Mouse (Mus musculus): ENCODE results near the gene Gm4756. TPM values are rescaled to one million over a fixed set of nuclear protein-coding genes. Genes with fewer than 3 reads are reported as not detected.
"Not testable (repeated sequence)": the region's sequence is repeated elsewhere in the genome, so short reads cannot be mapped to it uniquely, and the experiment has no call there.

Gene Gm4756
- polyA plus RNA-seq, 1 experiment: not detected

- Histone ChIP-seq H3K4me3 (ENCODE audit: insufficient read depth, low read depth, low read length) (no peak overlapping the region), H3K27ac (replicated peaks; ENCODE audit: low read depth, low read length) (no peak overlapping the region), H3K4me1 (ENCODE audit: control insufficient read depth, insufficient read depth, insufficient read length, low read length) (peaks cover 8% of the 10 kb centered on the region; the same call in 1 of the 2 replicates)
Measured at GRCm38 (mm10) chr12:72670921-72671320, 21.5 kb upstream of the Gm4756 start.

GRCm38 (mm10) chr12:72667868-72668469 is 18.5 kb upstream of the Gm4756 start:
- H3K4me1 ChIP-seq (ENCODE audit: control insufficient read depth, insufficient read depth, insufficient read length, low read length): peaks cover 12% of the 10 kb centered on the region
- H3K4me3 ChIP-seq (ENCODE audit: insufficient read depth, low read depth, low read length): no peak overlapping the region
- H3K27ac ChIP-seq (replicated peaks; ENCODE audit: low read depth, low read length): no peak overlapping the region

GRCm38 (mm10) chr12:72666015-72666414 is 16.6 kb upstream of the Gm4756 start:
- Histone ChIP-seq H3K4me3 (ENCODE audit: insufficient read depth, low read depth, low read length) (no peak overlapping the region), H3K4me1 (ENCODE audit: control insufficient read depth, insufficient read depth, insufficient read length, low read length) (peaks cover 12% of the 10 kb centered on the region), H3K27ac (replicated peaks; ENCODE audit: low read depth, low read length) (peak overlapping the region; percentile 11; the same call in 1 of the 2 replicates)

- H3K4me1 ChIP-seq (ENCODE audit: control insufficient read depth, insufficient read depth, insufficient read length, low read length): peaks cover 12% of the 10 kb centered on the region
- peak within 1 kb of the TSS; percentile 86 for H3K27ac ChIP-seq (replicated peaks; ENCODE audit: low read depth, low read length)
- H3K4me3 ChIP-seq (ENCODE audit: insufficient read depth, low read depth, low read length): peak within 1 kb of the TSS; percentile 78
Measured at GRCm38 (mm10) chr12:72664735-72665337, 15.4 kb upstream of the Gm4756 start, which contains the start of gene Dhrs7. Gene Dhrs7 (minus strand): TSS chr12:72664909.

GRCm38 (mm10) chr12:72664020-72664734 is 14.7 kb upstream of the Gm4756 start:
- Histone ChIP-seq H3K4me1 (ENCODE audit: control insufficient read depth, insufficient read depth, insufficient read length, low read length) (peaks cover 12% of the 10 kb centered on the region), H3K4me3 (ENCODE audit: insufficient read depth, low read depth, low read length) (peak overlapping the region; percentile 78), H3K27ac (replicated peaks; ENCODE audit: low read depth, low read length) (peak overlapping the region; percentile 77)

GRCm38 (mm10) chr12:72655775-72656174 is 6.3 kb upstream of the Gm4756 start:
- H3K4me1 ChIP-seq (ENCODE audit: control insufficient read depth, insufficient read depth, insufficient read length, low read length): no peaks in the 10 kb centered on the region
- no peak overlapping the region for H3K4me3 ChIP-seq (ENCODE audit: insufficient read depth, low read depth, low read length)
- no peak overlapping the region for H3K27ac ChIP-seq (replicated peaks; ENCODE audit: low read depth, low read length)

GRCm38 (mm10) chr12:72654698-72655097 is 5.2 kb upstream of the Gm4756 start:
- no peaks in the 10 kb centered on the region for H3K4me1 ChIP-seq (ENCODE audit: control insufficient read depth, insufficient read depth, insufficient read length, low read length)
- H3K27ac ChIP-seq (replicated peaks; ENCODE audit: low read depth, low read length): no peak overlapping the region
- no peak overlapping the region for H3K4me3 ChIP-seq (ENCODE audit: insufficient read depth, low read depth, low read length)

- no peaks in the 10 kb centered on the region for H3K4me1 ChIP-seq (ENCODE audit: control insufficient read depth, insufficient read depth, insufficient read length, low read length)
- H3K4me3 ChIP-seq (ENCODE audit: insufficient read depth, low read depth, low read length): no peak overlapping the region
- no peak overlapping the region for H3K27ac ChIP-seq (replicated peaks; ENCODE audit: low read depth, low read length)
Measured at GRCm38 (mm10) chr12:72648921-72649320, 540 bp downstream of the Gm4756 start.

- Histone ChIP-seq H3K4me1 (ENCODE audit: control insufficient read depth, insufficient read depth, insufficient read length, low read length) (no peaks in the 10 kb centered on the region), H3K4me3 (ENCODE audit: insufficient read depth, low read depth, low read length) (no peak overlapping the region), H3K27ac (replicated peaks; ENCODE audit: low read depth, low read length) (no peak overlapping the region)
Measured at GRCm38 (mm10) chr12:72638025-72638424, 11.4 kb downstream of the Gm4756 start.

- H3K4me3 ChIP-seq (ENCODE audit: insufficient read depth, low read depth, low read length): no peak overlapping the region
Measured at GRCm38 (mm10) chr12:72628751-72629150, 20.7 kb downstream of the Gm4756 start.

GRCm38 (mm10) chr12:72622853-72623496 is 26.5 kb downstream of the Gm4756 start:
- Histone ChIP-seq H3K4me1 (ENCODE audit: control insufficient read depth, insufficient read depth, insufficient read length, low read length) (no peaks in the 10 kb centered on the region), H3K27ac (replicated peaks; ENCODE audit: low read depth, low read length) (no peak overlapping the region), H3K4me3 (ENCODE audit: insufficient read depth, low read depth, low read length) (no peak overlapping the region)

More at GRCm38 (mm10) chr12:72628751-72629150, 20.7 kb downstream of the Gm4756 start:
- Histone ChIP-seq H3K27ac (replicated peaks; ENCODE audit: low read depth, low read length) (no peak overlapping the region), H3K4me1 (ENCODE audit: control insufficient read depth, insufficient read depth, insufficient read length, low read length) (no peaks in the 10 kb centered on the region)

- no peaks in the 10 kb centered on the region for H3K4me1 ChIP-seq (ENCODE audit: control insufficient read depth, insufficient read depth, insufficient read length, low read length)
- no peak overlapping the region for H3K27ac ChIP-seq (replicated peaks; ENCODE audit: low read depth, low read length)
- no peak overlapping the region for H3K4me3 ChIP-seq (ENCODE audit: insufficient read depth, low read depth, low read length)
Measured at GRCm38 (mm10) chr12:72621441-72621840, 28.0 kb downstream of the Gm4756 start.

GRCm38 (mm10) chr12:72620856-72621255 is 28.6 kb downstream of the Gm4756 start:
- no peak overlapping the region for H3K4me3 ChIP-seq (ENCODE audit: insufficient read depth, low read depth, low read length)
- H3K27ac ChIP-seq (replicated peaks; ENCODE audit: low read depth, low read length): no peak overlapping the region
- no peaks in the 10 kb centered on the region for H3K4me1 ChIP-seq (ENCODE audit: control insufficient read depth, insufficient read depth, insufficient read length, low read length)

GRCm38 (mm10) chr12:72612053-72612452 is 37.4 kb downstream of the Gm4756 start:
- Histone ChIP-seq H3K4me1 (ENCODE audit: control insufficient read depth, insufficient read depth, insufficient read length, low read length) (no peaks in the 10 kb centered on the region), H3K4me3 (ENCODE audit: insufficient read depth, low read depth, low read length) (no peak overlapping the region), H3K27ac (replicated peaks; ENCODE audit: low read depth, low read length) (no peak overlapping the region)

- not testable (repeated sequence) for H3K4me1 ChIP-seq (ENCODE audit: control insufficient read depth, insufficient read depth, insufficient read length, low read length); H3K27ac ChIP-seq (replicated peaks; ENCODE audit: low read depth, low read length); H3K4me3 ChIP-seq (ENCODE audit: insufficient read depth, low read depth, low read length)
Measured at GRCm38 (mm10) chr12:72598731-72599130, 50.7 kb downstream of the Gm4756 start.
